Mouse (Mus musculus) olfactory bulb, adult 2 months (tissue): ENCODE data around the gene Pbx3.

Experiments used
- CTCF ChIP-seq: fragments of 200-500 bp; IDR thresholded peaks from 2 replicates; pipeline ENCODE4 v1.5.1; 2012; ENCODE audit warnings: low read depth, mild to moderate bottlenecking, low read length, moderate library complexity; ENCODE audit not compliant: insufficient read depth
- POLR2A ChIP-seq: fragments of 200-500 bp; IDR thresholded peaks from 2 replicates; pipeline ENCODE4 v1.6.1; 2012; ENCODE audit warnings: mild to moderate bottlenecking, low read depth, low read length, moderate library complexity; ENCODE audit not compliant: insufficient read depth

DNA sequence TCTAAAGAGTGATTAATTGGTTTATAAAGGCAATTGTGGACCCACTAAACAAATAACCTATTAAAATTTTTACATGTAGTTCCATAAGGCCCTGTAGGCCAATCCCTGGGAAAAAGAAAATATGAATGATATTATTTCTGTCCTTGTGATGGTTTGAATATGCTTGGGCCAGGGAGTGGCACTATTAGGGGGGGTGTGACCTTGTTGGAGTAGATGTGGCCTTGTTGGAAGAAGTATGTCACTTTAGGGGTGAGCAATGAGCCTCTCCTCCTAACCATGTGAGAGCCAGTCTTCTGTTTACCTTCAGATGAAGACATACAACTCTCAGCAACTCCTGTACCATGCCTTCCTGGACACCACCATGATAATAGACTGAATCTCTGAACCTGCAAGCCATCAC lies 110.9 kb downstream of the Pbx3 start:
- TF ChIP-seq POLR2A (no peak), CTCF (no peak)
